Mouse (Mus musculus) brain, embryonic 14.5 days (tissue): ENCODE data around the gene Tmem182. TPM values are rescaled to one million over a fixed set of nuclear protein-coding genes. Genes with fewer than 3 reads are reported as not detected.

Source experiments
- DNase-seq: peaks from one replicate; pipeline ENCODE4 v3.0.0-alpha.2; 2011; ENCODE audit warnings: low read depth
- CTCF ChIP-seq: fragments of 200-500 bp; IDR thresholded peaks from 2 replicates; pipeline ENCODE4 v1.5.1; 2012; ENCODE audit warnings: inconsistent platforms, mild to moderate bottlenecking, moderate library complexity, borderline replicate concordance; ENCODE audit not compliant: insufficient read depth, insufficient read length; ENCODE audit errors: extremely low read depth
- POLR2A ChIP-seq: fragments of 200-500 bp; IDR thresholded peaks from 2 replicates; pipeline ENCODE4 v1.6.1; 2012; ENCODE audit warnings: mild to moderate bottlenecking, inconsistent platforms, borderline replicate concordance; ENCODE audit not compliant: poor library complexity, insufficient read depth, insufficient read length, severe bottlenecking; ENCODE audit errors: extremely low read depth
- polyA plus RNA-seq: library from polyadenylated mRNA; depleted of rRNA; stranded (reverse); fragments of >200 nt; gene quantifications from 2 replicates; pipeline ENCODE4 v1.2.3, GENCODE M21; 2012; rRNA removed

The Tmem182 gene
- polyA plus RNA-seq: 0.05 TPM in 1 of 2 replicates, not detected in the other

GRCm38 (mm10) chr1:40805351-40805750, at the start of gene Tmem182:
Gene Tmem182, plus strand, starts transcription at chr1:40805601.
- no peak for TF ChIP-seq POLR2A
- TF ChIP-seq CTCF: no peak
- no peak for DNase-seq

GRCm38 (mm10) chr1:40759751-40760445, 45.5 kb upstream of the Tmem182 start:
- DNase-seq: no peak
- TF ChIP-seq CTCF (no peak), POLR2A (no peak)

GRCm38 (mm10) chr1:40764042-40764441, 41.4 kb upstream of the Tmem182 start:
- no peak for DNase-seq
- TF ChIP-seq CTCF (no peak), POLR2A (no peak)

GRCm38 (mm10) chr1:40764701-40765275, 40.6 kb upstream of the Tmem182 start:
- TF ChIP-seq POLR2A: no peak
- no peak for TF ChIP-seq CTCF
- DNase-seq: no peak

DNA sequence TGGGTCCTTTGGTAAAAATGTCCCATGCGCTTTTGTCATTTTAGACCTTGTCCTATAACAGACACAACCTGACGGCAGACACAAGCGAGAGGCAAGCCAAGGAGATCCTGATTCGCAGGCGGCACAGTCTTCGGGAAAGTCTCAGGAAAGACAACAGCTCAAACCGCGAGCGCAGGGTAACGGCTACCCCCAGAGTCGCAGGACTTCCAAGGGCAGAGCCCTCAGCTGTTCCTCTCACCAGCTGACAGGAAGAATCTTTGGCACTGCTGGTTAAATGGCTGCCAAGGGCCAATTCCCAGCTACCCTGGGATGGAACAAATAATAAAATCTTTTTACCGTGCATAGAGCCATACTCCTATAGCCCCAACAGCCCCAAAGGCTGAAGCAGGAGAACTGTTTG, 39.9 kb upstream of the Tmem182 start:
- DNase-seq: peak; percentile 6

DNA sequence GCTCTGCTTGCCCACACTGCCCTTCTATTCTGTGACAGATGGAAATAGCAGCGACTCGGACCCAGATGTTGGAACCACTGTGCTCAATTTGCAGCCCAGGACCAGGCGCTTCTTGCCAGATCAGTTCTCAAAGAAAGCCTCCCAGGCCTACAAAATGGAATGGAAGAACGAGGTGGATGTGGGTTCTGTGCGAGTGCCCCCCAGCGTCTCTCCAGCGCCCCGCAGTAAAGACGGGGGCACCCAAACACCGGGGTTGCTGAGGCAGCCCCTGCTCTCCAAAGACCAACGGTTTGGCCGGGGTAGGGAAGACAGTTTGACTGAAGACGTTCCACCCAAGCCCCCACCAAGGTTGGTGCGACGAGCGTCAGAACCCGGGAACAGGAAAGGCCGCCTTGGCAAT, 37.8 kb upstream of the Tmem182 start:
- DNase-seq: no peak
- TF ChIP-seq POLR2A: no peak
- TF ChIP-seq CTCF: no peak

More for the DNA sequence above, 39.9 kb upstream of the Tmem182 start:
- TF ChIP-seq CTCF (no peak), POLR2A (no peak)

GRCm38 (mm10) chr1:40768606-40769005, 36.8 kb upstream of the Tmem182 start:
- peak; percentile 56 for DNase-seq
- TF ChIP-seq POLR2A (no peak), CTCF (peak; percentile 64; the same call in 1 of the 2 replicates)

- TF ChIP-seq CTCF (no peak), POLR2A (no peak)
- peak; percentile 9 for DNase-seq
Measured at GRCm38 (mm10) chr1:40769331-40769894, 36.0 kb upstream of the Tmem182 start.

DNA sequence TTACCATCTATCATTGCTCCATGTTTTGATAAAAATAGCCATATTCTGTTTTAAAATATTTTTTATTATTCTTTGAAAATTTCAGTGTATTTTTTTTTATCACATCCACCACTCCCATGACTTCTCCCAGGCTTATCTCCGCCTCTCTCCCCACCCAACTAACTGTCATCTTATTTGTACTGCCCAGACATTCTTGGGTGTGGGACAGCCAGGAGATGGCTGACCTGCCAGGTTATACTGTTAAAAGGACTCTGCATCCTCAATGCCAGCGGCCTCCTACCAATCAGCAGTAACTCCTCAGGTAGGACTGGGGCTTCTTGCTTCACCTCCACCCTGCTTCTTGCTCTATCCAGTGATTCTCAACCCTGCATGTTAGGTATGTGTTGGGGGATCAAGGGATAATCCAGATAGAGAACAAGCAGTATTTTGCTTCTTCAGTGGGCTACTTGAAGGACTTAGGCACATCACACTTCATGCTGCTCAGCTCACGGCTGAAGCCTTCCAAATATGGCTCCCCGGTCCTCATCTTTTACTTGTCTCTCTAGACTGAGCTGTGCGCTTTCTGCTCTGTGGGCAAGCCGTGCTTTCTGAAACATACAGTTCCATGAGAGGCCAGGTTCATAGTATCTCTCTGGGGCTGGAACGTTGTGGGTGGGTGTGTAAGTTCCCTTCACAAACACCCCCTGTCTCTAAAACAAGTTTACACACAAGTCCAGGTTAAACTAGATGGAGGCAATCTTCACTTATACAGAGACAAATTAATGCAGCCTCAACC, 34.0 kb upstream of the Tmem182 start:
- no peak for TF ChIP-seq POLR2A
- TF ChIP-seq CTCF: no peak
- no peak for DNase-seq

GRCm38 (mm10) chr1:40773234-40773633, 32.2 kb upstream of the Tmem182 start:
- DNase-seq: no peak
- no peak for TF ChIP-seq CTCF
- no peak for TF ChIP-seq POLR2A

DNA sequence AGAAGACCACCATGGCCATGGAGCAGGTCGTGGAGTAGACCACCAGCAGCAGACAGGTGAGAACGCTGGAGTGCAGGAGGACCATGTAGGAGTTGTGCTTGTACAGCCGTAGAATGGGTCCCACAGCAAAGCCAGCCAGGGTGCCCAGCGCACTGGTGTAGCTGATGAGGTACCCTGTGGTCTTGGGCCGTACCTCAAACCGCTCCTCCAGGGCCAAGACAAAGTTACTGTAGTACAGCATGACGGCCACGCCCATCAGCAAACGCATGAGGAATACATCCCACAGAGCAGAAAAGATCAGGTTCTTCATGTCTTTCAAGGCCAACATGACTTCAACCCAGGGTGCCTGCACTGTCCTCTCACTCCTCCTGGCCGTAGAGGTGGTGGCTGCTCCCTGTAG, 31.4 kb upstream of the Tmem182 start:
- TF ChIP-seq POLR2A (no peak), CTCF (no peak)
- no peak for DNase-seq

DNA sequence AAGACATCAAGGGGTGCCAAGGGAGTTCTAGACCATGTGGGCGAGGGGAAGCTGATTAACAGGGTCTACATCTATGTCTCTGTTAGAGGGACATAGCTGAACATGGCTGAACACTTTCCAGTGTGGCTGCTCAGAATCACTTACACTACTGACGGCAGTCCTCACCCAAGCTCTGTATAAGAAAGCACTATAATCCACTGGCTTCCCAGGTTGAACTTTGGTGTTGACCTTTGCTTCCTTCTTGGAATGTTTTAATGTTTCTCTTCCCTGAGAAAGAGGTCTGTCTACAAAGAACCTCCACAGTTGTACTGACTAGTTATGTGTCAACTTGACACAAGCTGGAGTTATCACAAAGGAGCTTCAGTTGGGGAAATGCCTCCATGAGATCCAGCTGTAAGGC, 29.3 kb upstream of the Tmem182 start:
- TF ChIP-seq POLR2A: no peak
- TF ChIP-seq CTCF: no peak
- no peak for DNase-seq

- DNase-seq: no peak
- TF ChIP-seq POLR2A (no peak), CTCF (no peak)
Measured at GRCm38 (mm10) chr1:40776763-40777162, 28.6 kb upstream of the Tmem182 start.
